Mouse (Mus musculus): Measurements from ENCODE around the gene Lama5.

GRCm38 (mm10) chr2:180170151-180170805 lies 55.4 kb downstream of the Lama5 start:
- TF ChIP-seq CTCF (IDR thresholded peaks at IDR 0.05) (no peak), EP300 (IDR thresholded peaks at IDR 0.05) (no peak)
